Mouse (Mus musculus) testis, adult 2 months (tissue): ENCODE measurements around the gene Tssc4.

Source experiments
- CTCF ChIP-seq: fragments of 200-500 bp; IDR thresholded peaks from 2 replicates; pipeline ENCODE4 v1.5.1; 2012; ENCODE audit warnings: low read depth, mild to moderate bottlenecking, inconsistent platforms, low read length, moderate library complexity; ENCODE audit not compliant: control insufficient read depth, insufficient read depth, insufficient replicate concordance
- POLR2A ChIP-seq: fragments of 200-500 bp; IDR thresholded peaks from 2 replicates; pipeline ENCODE4 v1.6.1; 2012; ENCODE audit warnings: low read depth, mild to moderate bottlenecking, inconsistent platforms, low read length, moderate library complexity; ENCODE audit not compliant: control insufficient read depth

- no peak for TF ChIP-seq CTCF
- no peak for TF ChIP-seq POLR2A
These were observed 9.7 kb upstream of the Tssc4 start for GRCm38 (mm10) chr7:143059202-143059870.
